Mouse (Mus musculus) splenic B cell, adult 2 months (primary cell): ENCODE measurements around the gene Acnat2.
"Not testable (repeated sequence)": the region's sequence is repeated elsewhere in the genome, so short reads cannot be mapped to it uniquely, and the experiment has no call there.

Experiments
- DNase-seq: peaks from one replicate; pipeline ENCODE4 v3.0.0-alpha.2; 2011; ENCODE audit warnings: low read depth, low spot score
- H3K27me3 ChIP-seq: 2 replicates; pipeline ENCODE4 v1.6.1; 2012; ENCODE audit warnings: mild to moderate bottlenecking, low read length, moderate library complexity, mixed read lengths; ENCODE audit not compliant: control insufficient read depth, poor library complexity, insufficient read depth, severe bottlenecking
- H3K36me3 ChIP-seq: 2 replicates; pipeline ENCODE4 v1.6.1; 2012; ENCODE audit warnings: mild to moderate bottlenecking, low read length, moderate library complexity, mixed read lengths; ENCODE audit not compliant: control insufficient read depth, poor library complexity, insufficient read depth, severe bottlenecking

Gene Acnat2

GRCm38 (mm10) chr4:49407957-49408356 lies at the start of gene Acnat2:
Gene Acnat2 (minus strand): TSS chr4:49408151.
- not testable (repeated sequence) for H3K36me3 ChIP-seq, H3K27me3 ChIP-seq, DNase-seq

GRCm38 (mm10) chr4:49456171-49456570 lies 48.2 kb upstream of the Acnat2 start:
- Histone ChIP-seq H3K27me3 (no peaks in the 10 kb centered on the region; the same call in 1 of the 2 replicates), H3K36me3 (no peaks in the 10 kb centered on the region)
- DNase-seq: no peak

DNA sequence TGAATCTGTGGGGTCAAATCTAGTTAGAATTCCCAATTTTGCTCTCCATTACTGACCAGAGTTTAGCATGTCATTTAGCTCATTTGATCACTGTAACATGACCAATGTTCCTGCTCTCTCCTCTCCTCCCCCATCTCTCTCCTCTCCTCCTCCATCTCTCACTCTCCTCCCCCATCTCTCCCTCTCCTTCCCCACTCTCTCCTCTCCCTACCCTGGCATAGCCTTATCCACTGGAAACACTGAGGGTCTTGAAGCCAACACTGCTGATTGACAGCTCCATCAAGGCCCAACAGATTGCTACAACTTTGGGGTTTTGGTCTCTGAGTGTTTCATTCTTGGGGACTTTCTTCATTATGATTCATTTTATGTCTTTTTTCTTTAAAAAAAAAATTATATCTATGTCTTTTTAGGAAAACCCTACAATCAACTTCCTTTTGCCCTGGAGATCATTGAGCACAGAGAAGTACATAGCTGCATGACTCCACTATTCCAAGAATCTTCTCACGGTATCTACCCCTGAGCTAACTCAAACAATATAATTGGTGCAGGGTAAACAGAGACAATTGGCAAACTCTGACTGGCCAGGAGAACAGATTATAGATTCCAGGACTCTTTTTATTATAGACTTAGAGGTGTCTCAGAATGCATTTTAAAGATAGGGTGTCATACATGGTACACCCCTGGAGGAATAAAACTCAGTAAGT lies 44.0 kb upstream of the Acnat2 start:
- Histone ChIP-seq H3K27me3 (no peaks in the 10 kb centered on the region), H3K36me3 (no peaks in the 10 kb centered on the region)
- no peak for DNase-seq

- not testable (repeated sequence) for DNase-seq
These were observed 43.3 kb upstream of the Acnat2 start for GRCm38 (mm10) chr4:49451133-49451847.

DNA sequence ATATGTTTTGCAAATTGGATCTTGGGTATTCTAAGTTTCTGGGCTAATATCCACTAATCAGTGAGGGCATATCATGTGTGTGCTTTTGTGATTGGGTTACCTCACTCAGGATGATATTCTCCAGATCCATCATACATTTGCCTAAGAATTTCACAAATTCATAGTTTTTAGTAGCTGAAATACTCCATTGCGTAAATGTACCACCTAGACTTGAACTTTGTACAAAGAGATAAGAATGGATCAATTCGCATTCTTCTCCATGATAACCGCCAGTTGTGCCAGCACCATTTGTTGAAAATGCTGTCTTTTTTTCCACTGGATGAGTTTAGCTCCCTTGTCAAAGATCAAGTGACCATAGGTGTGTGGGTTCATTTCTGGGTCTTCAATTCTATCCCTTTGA lies 29.0 kb upstream of the Acnat2 start:
- not testable (repeated sequence) for DNase-seq, H3K27me3 ChIP-seq, H3K36me3 ChIP-seq

More at GRCm38 (mm10) chr4:49451133-49451847, 43.3 kb upstream of the Acnat2 start:
- H3K27me3 ChIP-seq, H3K36me3 ChIP-seq: not testable (repeated sequence)

DNA sequence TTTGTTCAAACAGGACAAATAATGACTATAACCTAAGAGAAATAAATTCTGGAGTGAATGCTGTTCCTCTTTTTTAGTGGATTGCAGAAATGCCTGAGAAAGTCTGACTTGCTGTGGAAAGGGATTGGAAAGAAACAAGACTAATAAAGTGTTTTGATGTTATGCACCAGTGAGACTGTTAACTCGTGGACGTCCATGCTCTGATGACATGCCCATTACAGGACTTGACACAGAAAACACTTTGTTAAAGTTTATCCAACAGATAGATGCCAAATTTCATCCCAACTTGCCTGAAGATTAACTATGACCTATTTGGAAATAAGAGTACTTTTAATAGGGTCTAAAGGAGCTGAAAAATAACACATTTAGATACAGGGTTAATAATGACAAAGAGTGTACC lies 2.2 kb upstream of the Acnat2 start:
- not testable (repeated sequence) for DNase-seq, H3K36me3 ChIP-seq, H3K27me3 ChIP-seq

- no peak for DNase-seq
- Histone ChIP-seq H3K36me3 (no peaks in the 10 kb centered on the region), H3K27me3 (no peaks in the 10 kb centered on the region)
These were observed 21.1 kb downstream of the Acnat2 start for GRCm38 (mm10) chr4:49386873-49387272.

- not testable (repeated sequence) for H3K27me3 ChIP-seq, H3K36me3 ChIP-seq, DNase-seq
These were observed 24.2 kb downstream of the Acnat2 start for GRCm38 (mm10) chr4:49383576-49384318.

DNA sequence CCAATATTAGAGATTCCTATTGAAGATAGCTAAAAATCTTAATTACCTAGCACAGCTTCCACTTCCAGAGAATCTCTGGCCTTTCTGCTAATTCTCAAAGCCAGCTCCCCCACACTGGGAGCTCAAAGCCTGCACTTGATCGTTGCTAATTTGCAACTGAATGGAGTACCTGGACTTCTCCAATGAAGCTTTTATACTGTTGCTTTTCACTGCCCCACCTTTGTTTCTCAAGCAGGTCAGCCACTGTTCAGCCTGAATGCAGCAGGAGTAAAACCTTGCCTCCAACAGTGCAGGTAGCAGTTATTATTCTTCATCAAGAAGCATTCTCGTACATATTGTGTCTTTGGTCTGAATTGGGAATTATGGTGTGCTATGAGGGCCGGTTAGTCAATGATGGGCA lies 39.9 kb downstream of the Acnat2 start:
- not testable (repeated sequence) for H3K36me3 ChIP-seq, DNase-seq, H3K27me3 ChIP-seq

- Histone ChIP-seq H3K36me3 (no peaks in the 10 kb centered on the region), H3K27me3 (no peaks in the 10 kb centered on the region)
- no peak for DNase-seq
These were observed 50.9 kb downstream of the Acnat2 start for GRCm38 (mm10) chr4:49357097-49357496.

GRCm38 (mm10) chr4:49350470-49350869 lies 57.5 kb downstream of the Acnat2 start:
- Histone ChIP-seq H3K36me3 (no peaks in the 10 kb centered on the region), H3K27me3 (no peaks in the 10 kb centered on the region)
- no peak for DNase-seq

GRCm38 (mm10) chr4:49348677-49349076 lies 59.3 kb downstream of the Acnat2 start:
- Histone ChIP-seq H3K36me3 (no peaks in the 10 kb centered on the region), H3K27me3 (no peaks in the 10 kb centered on the region)
- no peak for DNase-seq

GRCm38 (mm10) chr4:49348001-49348400 lies 60.0 kb downstream of the Acnat2 start:
- H3K36me3 ChIP-seq, DNase-seq, H3K27me3 ChIP-seq: not testable (repeated sequence)

DNA sequence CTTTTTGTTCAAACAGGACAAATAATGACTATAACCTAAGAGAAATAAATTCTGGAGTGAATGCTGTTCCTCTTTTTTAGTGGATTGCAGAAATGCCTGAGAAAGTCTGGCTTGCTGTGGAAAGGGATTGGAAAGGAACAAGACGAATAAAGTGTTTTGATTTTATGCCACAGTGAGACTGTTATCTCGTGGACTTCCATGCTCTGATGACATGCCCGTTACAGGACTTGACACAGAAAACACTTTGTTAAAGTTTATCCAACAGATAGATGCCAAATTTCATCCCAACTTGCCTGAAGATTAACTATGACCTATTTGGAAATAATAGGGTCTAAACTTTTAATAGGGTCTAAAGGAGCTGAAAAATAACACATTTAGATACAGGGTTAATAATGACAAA lies 67.9 kb downstream of the Acnat2 start:
- not testable (repeated sequence) for H3K27me3 ChIP-seq, H3K36me3 ChIP-seq, DNase-seq

DNA sequence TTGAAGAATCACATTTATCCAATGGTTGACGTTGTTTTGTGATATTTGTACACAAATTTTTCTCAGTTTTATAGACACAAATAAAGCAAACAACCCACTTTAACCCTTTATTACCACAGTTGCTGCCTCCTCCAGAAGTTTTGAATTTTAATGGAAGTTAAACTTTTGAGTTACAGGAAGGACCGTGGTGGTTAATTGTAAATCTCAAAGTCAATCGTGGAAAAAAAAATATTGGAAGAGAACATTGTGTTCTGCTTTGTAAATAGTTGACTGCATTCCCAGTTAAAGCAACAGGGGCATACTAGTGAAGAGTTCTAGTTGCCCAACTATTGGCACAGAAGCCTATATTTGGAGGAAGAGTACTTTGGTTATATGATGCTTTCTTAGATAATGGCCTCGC lies 70.0 kb downstream of the Acnat2 start:
- H3K27me3 ChIP-seq, DNase-seq, H3K36me3 ChIP-seq: not testable (repeated sequence)
